Mouse (Mus musculus) liver, embryonic 14.5 days (tissue): Measurements from ENCODE around the gene Micall2. TPM values are rescaled to one million over a fixed set of nuclear protein-coding genes. Genes with fewer than 3 reads are reported as not detected.

Experiments used
- ATAC-seq: fragments of 200-750 bp; cut with Nextera tagmentation; 2 replicates; pipeline ENCODE4 v1.8.0; 2017; ENCODE audit warnings: moderate number of reproducible peaks, mild to moderate bottlenecking, moderate library complexity; ENCODE audit not compliant: insufficient read depth
- DNase-seq, 3 experiments: peaks; one replicate each; pipeline ENCODE4 v3.0.0-alpha.2; 2012 to 2013; ENCODE audit warnings: low read depth in 3 of 3, low spot score in 3 of 3
- H3K27ac ChIP-seq: fragments of 300-500 bp; sonication (generic); 2 replicates; pipeline ENCODE4 v1.5.1; 2014; ENCODE audit warnings: moderate library complexity, mild to moderate bottlenecking, control low read depth, inconsistent platforms
- H3K27me3 ChIP-seq: fragments of 300-500 bp; sonication (generic); 2 replicates; pipeline ENCODE4 v1.6.1; 2014; ENCODE audit warnings: mild to moderate bottlenecking, low read length, moderate library complexity; ENCODE audit not compliant: control insufficient read depth, insufficient read depth
- H3K36me3 ChIP-seq: fragments of 300-500 bp; sonication (generic); replicated peaks from 2 replicates; pipeline ENCODE4 v1.6.1; 2014; ENCODE audit warnings: low read depth; ENCODE audit not compliant: control insufficient read depth, insufficient read depth
- H3K4me1 ChIP-seq, 2 experiments: fragments of 200-500 bp in 1 of 2; fragments of 300-500 bp in 1 of 2; sonication (generic) in 1 of 2; replicated peaks; 2 replicates each; pipeline ENCODE4 v1.6.1; 2012 to 2014; ENCODE audit warnings: antibody characterized with exemption in 1 of 2, inconsistent platforms in 1 of 2, low read length in 1 of 2; ENCODE audit not compliant: control insufficient read depth in 2 of 2, insufficient read depth in 2 of 2
- H3K4me2 ChIP-seq: fragments of 300-500 bp; sonication (generic); 2 replicates; pipeline ENCODE4 v1.6.1; 2014; ENCODE audit warnings: low read depth, mild to moderate bottlenecking, control low read depth, moderate library complexity
- H3K4me3 ChIP-seq, 2 experiments: fragments of 200-500 bp in 1 of 2; fragments of 300-500 bp in 1 of 2; sonication (generic) in 1 of 2; 2 replicates each; pipeline ENCODE4 v1.5.1; 2012 to 2014; ENCODE audit warnings: low read depth in 2 of 2, low read length in 2 of 2, mild to moderate bottlenecking in 2 of 2, control low read depth in 1 of 2, inconsistent platforms in 1 of 2, moderate library complexity in 1 of 2; ENCODE audit not compliant: insufficient read depth in 1 of 2
- H3K9ac ChIP-seq: fragments of 300-500 bp; sonication (generic); replicated peaks from 2 replicates; pipeline ENCODE4 v1.6.1; 2014; ENCODE audit warnings: mild to moderate bottlenecking, control low read depth, moderate library complexity
- H3K9me3 ChIP-seq: fragments of 300-500 bp; sonication (generic); 2 replicates; pipeline ENCODE4 v1.6.1; 2016; ENCODE audit warnings: low read length, mixed read lengths; ENCODE audit not compliant: control insufficient read depth
- CTCF ChIP-seq: IDR thresholded peaks from 2 replicates; pipeline ENCODE4 v1.5.1; 2016; ENCODE audit warnings: antibody characterized with exemption, low read depth, control low read depth
- EP300 ChIP-seq: IDR thresholded peaks from 2 replicates; pipeline ENCODE4 v1.6.1; 2016; ENCODE audit warnings: antibody characterized with exemption, low read depth
- WGBS: fragments of 180-500 bp; shearing (Covaris S2); extraction: QIAGEN DNeasy Blood & Tissue Kit; methylation state at CpG from one replicate; pipeline ENCODE4 v1.1.7; 2014; ENCODE audit not compliant: insufficient replicate concordance; 5-methylcytosine and 5-hydroxymethylcytosine counted together
- polyA plus RNA-seq, 2 experiments: library from polyadenylated mRNA; depleted of rRNA in 1 of 2; stranded (reverse) in 1 of 2; unstranded in 1 of 2; fragments of >200 nt; fragmentation: Nextera tagmentation in 1 of 2; extraction: Ambion mirVana in 1 of 2; gene quantifications; 2 replicates each; pipeline versions ENCODE4 v1.2.1 to v1.2.3; 2012 to 2014

Gene Micall2
- polyA plus RNA-seq, 2 experiments = 8.4 to 10.3 TPM

GRCm38 (mm10) chr5:139722709-139723108 is 13.4 kb downstream of the Micall2 start:
- no peak overlapping the region for H3K27ac ChIP-seq
- no peak overlapping the region for H3K4me2 ChIP-seq
- WGBS = 41% methylated on average over 6 of the region's 6 CpGs
- no peaks in the 10 kb centered on the region for H3K27me3 ChIP-seq
- no peaks in the 10 kb centered on the region for H3K9me3 ChIP-seq
- DNase-seq (no peak), ATAC-seq (peak; percentile 34; the same call in 1 of the 2 replicates)
- peaks cover 7% of the 10 kb centered on the region for H3K36me3 ChIP-seq
- no peak overlapping the region for H3K9ac ChIP-seq
- peaks cover 0 to 19% of the 10 kb centered on the region in 2 experiments; a peak in 3 of 4 replicates for H3K4me1 ChIP-seq
- no peak for TF ChIP-seq EP300
- peak; percentile 65 for TF ChIP-seq CTCF
- H3K4me3 ChIP-seq = no peak overlapping the region

GRCm38 (mm10) chr5:139718949-139719348 is 17.2 kb downstream of the Micall2 start:
- Histone ChIP-seq H3K9ac (no peak overlapping the region), H3K36me3 (peaks cover 25% of the 10 kb centered on the region), H3K27me3 (no peaks in the 10 kb centered on the region), H3K27ac (no peak overlapping the region), H3K4me1 (peaks cover 0 to 8% of the 10 kb centered on the region in 2 experiments; a peak in 2 of 4 replicates), H3K4me3 (no peak overlapping the region), H3K4me2 (no peak overlapping the region), H3K9me3 (no peaks in the 10 kb centered on the region)
- no peak for DNase-seq
- no peak for ATAC-seq
- TF ChIP-seq EP300 = no peak
- WGBS = 83% methylated on average over 7 of the region's 7 CpGs

- WGBS = 81% methylated on average over 6 of the region's 6 CpGs
- H3K9ac ChIP-seq = no peak overlapping the region
- H3K4me3 ChIP-seq = no peak overlapping the region
- no peak overlapping the region for H3K27ac ChIP-seq
- H3K9me3 ChIP-seq = no peaks in the 10 kb centered on the region
- peaks cover 0 to 8% of the 10 kb centered on the region in 2 experiments; a peak in 2 of 4 replicates for H3K4me1 ChIP-seq
- no peak overlapping the region for H3K4me2 ChIP-seq
- H3K36me3 ChIP-seq = peaks cover 25% of the 10 kb centered on the region
- TF ChIP-seq EP300 (no peak), CTCF (no peak)
- no peaks in the 10 kb centered on the region for H3K27me3 ChIP-seq
- no peak for DNase-seq
- no peak for ATAC-seq
These were observed 17.6 kb downstream of the Micall2 start for GRCm38 (mm10) chr5:139718540-139718939.

- Histone ChIP-seq H3K9me3 (no peaks in the 10 kb centered on the region), H3K4me3 (no peak overlapping the region), H3K4me2 (no peak overlapping the region), H3K36me3 (peaks cover 25% of the 10 kb centered on the region), H3K27me3 (no peaks in the 10 kb centered on the region), H3K4me1 (peaks cover 0 to 2% of the 10 kb centered on the region in 2 experiments; a peak in 2 of 4 replicates), H3K27ac (no peak overlapping the region), H3K9ac (no peak overlapping the region)
- WGBS = 96% methylated on average over 2 of the region's 2 CpGs
- ATAC-seq (peak; percentile 38; the same call in 1 of the 2 replicates), DNase-seq (no peak)
- TF ChIP-seq CTCF (peak; percentile 97), EP300 (no peak)
These were observed 18.4 kb downstream of the Micall2 start for GRCm38 (mm10) chr5:139717723-139718122.

GRCm38 (mm10) chr5:139706496-139706895 is 29.6 kb downstream of the Micall2 start:
- ATAC-seq (no peak), DNase-seq (no peak)
- TF ChIP-seq EP300 = no peak
- no peak for TF ChIP-seq CTCF
- H3K9ac ChIP-seq = no peak overlapping the region
- peaks cover 50% of the 10 kb centered on the region for H3K36me3 ChIP-seq
- H3K27ac ChIP-seq = no peak overlapping the region
- H3K4me3 ChIP-seq = no peak overlapping the region
- WGBS = 89% methylated on average over 10 of the region's 10 CpGs
- 0 out of 4 replicates have a peak, but pooled peaks cover 0 to 4% of the 10 kb centered on the region in 2 experiments for H3K4me1 ChIP-seq
- H3K9me3 ChIP-seq = no peaks in the 10 kb centered on the region
- no peak overlapping the region for H3K4me2 ChIP-seq
- H3K27me3 ChIP-seq = no peaks in the 10 kb centered on the region
